9 mouse cellular contexts compared by ENCODE assay signal in genomic region chr6:129423040-129423733, GRCm38 (mm10). TPM values are rescaled to one million over a fixed set of nuclear protein-coding genes. Genes with fewer than 3 reads are reported as not detected.
DNase-seq lines count a peak whose midpoint lies in the region; ATAC-seq and TF ChIP-seq lines count a peak whose summit lies in the region.
"Had no signal": no experiment of that assay in that cellular context is flagged by ENCODE, and none has a peak within 500 bp of the region (broad histone marks: within the 10 kb centered on the region; RNA-seq: fewer than 3 reads in every experiment).

No protein-coding gene starts in this region.

- H3K4me2 ChIP-seq in hindbrain, embryonic 11.5 days (replicated peaks; ENCODE audit: low read depth, low read length), result no peak overlapping the region
- H3K4me2 ChIP-seq in kidney, postnatal 0 days (ENCODE audit: low read length), result no peak overlapping the region

- H3K4me3 ChIP-seq in hindbrain, embryonic 11.5 days (ENCODE audit: low read depth, low read length), result no peak overlapping the region
- no peak overlapping the region for H3K4me3 ChIP-seq in hindbrain, embryonic 10.5 days
- no peak overlapping the region for H3K4me3 ChIP-seq in kidney, postnatal 0 days (replicated peaks; ENCODE audit: low read depth, low read length)

- 73% methylated on average over 4 of the region's 4 CpGs for WGBS in hindbrain, embryonic 11.5 days
- WGBS in hindbrain, embryonic 10.5 days, result 76% methylated on average over 4 of the region's 4 CpGs
- WGBS in kidney, postnatal 0 days, result 50% methylated on average over 4 of the region's 4 CpGs

- H3K4me1 ChIP-seq in hindbrain, embryonic 11.5 days (replicated peaks; ENCODE audit: control insufficient read depth, insufficient read depth, low read length), result no peaks in the 10 kb centered on the region
- no peaks in the 10 kb centered on the region for H3K4me1 ChIP-seq in hindbrain, embryonic 10.5 days (replicated peaks)
- 0 out of 2 replicates have a peak, but pooled peaks cover 3% of the 10 kb centered on the region for H3K4me1 ChIP-seq in kidney, postnatal 0 days (replicated peaks; ENCODE audit: insufficient read depth, low read length)

- H3K9ac ChIP-seq in hindbrain, embryonic 11.5 days (ENCODE audit: low read depth, low read length), result no peak overlapping the region
- H3K9ac ChIP-seq in kidney, postnatal 0 days (ENCODE audit: low read depth, low read length), result no peak overlapping the region

- peak; percentile 22; the same call in 1 of the 2 replicates for TF ChIP-seq CTCF in kidney, postnatal 0 days (IDR thresholded peaks at IDR 0.05; ENCODE audit: low read depth)

- no peak for DNase-seq in hindbrain, embryonic 11.5 days (ENCODE audit: low spot score)
- DNase-seq in hindbrain, embryonic 10.5 days (ENCODE audit: low spot score), result no peak
- DNase-seq in adrenal gland, postnatal 10 days, result peak; percentile 41
- DNase-seq in heart, adult 9 months (ENCODE audit: low spot score in 2 of 2), result peak; percentile 9 to 14
- peak; percentile 61 for DNase-seq in kidney, postnatal 0 days (ENCODE audit: low spot score)
- DNase-seq in layer of hippocampus, postnatal 25 days (ENCODE audit: extremely low spot score in 1 of 2, low spot score in 1 of 2), result no peak
- no peak for DNase-seq in B cell, adult 2 months

- no peak overlapping the region for H3K27ac ChIP-seq in hindbrain, embryonic 11.5 days (ENCODE audit: low read depth, low read length)
- no peak overlapping the region for H3K27ac ChIP-seq in hindbrain, embryonic 10.5 days
- 0 out of 2 replicates have a peak overlapping the region, but pooled peaks have one; percentile 36 for H3K27ac ChIP-seq in kidney, postnatal 0 days

- ATAC-seq in hindbrain, embryonic 11.5 days (ENCODE audit: low FRiP score), result peak; percentile 12
- ATAC-seq in kidney, postnatal 0 days (replicated peaks; ENCODE audit: low FRiP score, low read depth), result peak; percentile 64
- ATAC-seq in activated CD4-positive, CD25-positive, alpha-beta regulatory T cell, adult 4 months, result no peak

- H3K9me3 ChIP-seq in hindbrain, embryonic 11.5 days (ENCODE audit: control insufficient read depth, low read length), result no peaks in the 10 kb centered on the region
- no peaks in the 10 kb centered on the region for H3K9me3 ChIP-seq in hindbrain, embryonic 10.5 days
- no peaks in the 10 kb centered on the region for H3K9me3 ChIP-seq in kidney, postnatal 0 days (replicated peaks; ENCODE audit: low read length)
- H3K9me3 ChIP-seq: G1E had no signal

- no peaks in the 10 kb centered on the region for H3K36me3 ChIP-seq in hindbrain, embryonic 11.5 days (ENCODE audit: control insufficient read depth, insufficient read depth, low read length)
- H3K36me3 ChIP-seq in hindbrain, embryonic 10.5 days, result no peaks in the 10 kb centered on the region
- no peaks in the 10 kb centered on the region for H3K36me3 ChIP-seq in kidney, postnatal 0 days (ENCODE audit: insufficient read depth, low read length)
- H3K36me3 ChIP-seq: G1E had no signal

- H3K27me3 ChIP-seq in hindbrain, embryonic 11.5 days (ENCODE audit: control insufficient read depth, insufficient read depth, low read length), result no peaks in the 10 kb centered on the region
- no peaks in the 10 kb centered on the region for H3K27me3 ChIP-seq in hindbrain, embryonic 10.5 days (ENCODE audit: insufficient read depth, poor library complexity, severe bottlenecking)
- H3K27me3 ChIP-seq in kidney, postnatal 0 days (ENCODE audit: insufficient read depth, low read length), result no peaks in the 10 kb centered on the region

RNA-seq across cellular contexts. Expression of gene Clec9a, which starts 14.5 kb away (rescaled TPM):
- 0.33 and 0.46 TPM in 2 replicates for polyA plus RNA-seq in hindbrain, embryonic 11.5 days (2014; fragmentation: Nextera tagmentation; extraction: Ambion mirVana)
- 0.24 and 0.35 TPM in 2 replicates for polyA plus RNA-seq in hindbrain, embryonic 10.5 days (2016; fragmentation: Nextera tagmentation; extraction: Ambion mirVana)
- under 1 TPM; 0.51 to 0.94 TPM for total RNA-seq in adrenal gland, postnatal 10 days (2021)
- polyA plus RNA-seq in kidney, postnatal 0 days (2015; fragmentation: Nextera tagmentation; extraction: Ambion mirVana), result 0.38 and 0.40 TPM in 2 replicates
- not detected for total RNA-seq in layer of hippocampus, postnatal 25 days (2021)
- polyA plus RNA-seq in activated CD4-positive, CD25-positive, alpha-beta regulatory T cell, adult 4 months (2017; shearing (Covaris generic)), result not detected
- polyA plus RNA-seq: G1E had no signal

RNA-seq across cellular contexts. Expression of gene Clec1b, which starts 26.1 kb away (rescaled TPM):
- polyA plus RNA-seq in hindbrain, embryonic 11.5 days (2014; fragmentation: Nextera tagmentation; extraction: Ambion mirVana), result 12.5 and 12.9 TPM in 2 replicates
- 13.3 and 18.0 TPM in 2 replicates for polyA plus RNA-seq in hindbrain, embryonic 10.5 days (2016; fragmentation: Nextera tagmentation; extraction: Ambion mirVana)
- 1 to 10 TPM; 1.9 to 3.7 TPM for total RNA-seq in adrenal gland, postnatal 10 days (2021)
- polyA plus RNA-seq in kidney, postnatal 0 days (2015; fragmentation: Nextera tagmentation; extraction: Ambion mirVana), result 1.5 and 1.7 TPM in 2 replicates
- not detected for total RNA-seq in layer of hippocampus, postnatal 25 days (2021)
- under 1 TPM in 1 of 2 experiments, not detected in 1; 0.71 TPM for polyA plus RNA-seq in activated CD4-positive, CD25-positive, alpha-beta regulatory T cell, adult 4 months (2017; shearing (Covaris generic))
- polyA plus RNA-seq: G1E had no signal

RNA-seq across cellular contexts. Expression of gene Clec1a, which starts 28.6 kb away (rescaled TPM):
- polyA plus RNA-seq in hindbrain, embryonic 11.5 days (2014; fragmentation: Nextera tagmentation; extraction: Ambion mirVana), result 1.3 and 1.4 TPM in 2 replicates
- 0.46 and 1.2 TPM in 2 replicates for polyA plus RNA-seq in hindbrain, embryonic 10.5 days (2016; fragmentation: Nextera tagmentation; extraction: Ambion mirVana)
- 10 to 100 TPM in 1 of 2 experiments, 1 to 10 TPM in 1; 7.2 to 11.4 TPM for total RNA-seq in adrenal gland, postnatal 10 days (2021)
- 10.3 and 10.6 TPM in 2 replicates for polyA plus RNA-seq in kidney, postnatal 0 days (2015; fragmentation: Nextera tagmentation; extraction: Ambion mirVana)
- 1 to 10 TPM; 3.1 to 3.5 TPM for total RNA-seq in layer of hippocampus, postnatal 25 days (2021)
- polyA plus RNA-seq in activated CD4-positive, CD25-positive, alpha-beta regulatory T cell, adult 4 months (2017; shearing (Covaris generic)), result not detected
- polyA plus RNA-seq: G1E had no signal

RNA-seq across cellular contexts. Expression of gene Clec12b, which starts 37.5 kb away (rescaled TPM):
- not detected in 2 replicates for polyA plus RNA-seq in hindbrain, embryonic 11.5 days (2014; fragmentation: Nextera tagmentation; extraction: Ambion mirVana)
- polyA plus RNA-seq in hindbrain, embryonic 10.5 days (2016; fragmentation: Nextera tagmentation; extraction: Ambion mirVana), result not detected in 2 replicates
- not detected for total RNA-seq in adrenal gland, postnatal 10 days (2021)
- polyA plus RNA-seq in kidney, postnatal 0 days (2015; fragmentation: Nextera tagmentation; extraction: Ambion mirVana), result 0.10 and 0.11 TPM in 2 replicates
- total RNA-seq in layer of hippocampus, postnatal 25 days (2021), result not detected
- polyA plus RNA-seq in activated CD4-positive, CD25-positive, alpha-beta regulatory T cell, adult 4 months (2017; shearing (Covaris generic)), result not detected
- polyA plus RNA-seq: G1E had no signal

Comparison
In these comparisons a context has a peak if more than half of its experiments do, and no peak if none do; other contexts are left out.
1. DNase-seq: peak in adrenal gland, postnatal 10 days (single experiment), heart, adult 9 months (2 of 2) and kidney, postnatal 0 days (single experiment); none in hindbrain, embryonic 11.5 days (single experiment), hindbrain, embryonic 10.5 days (single experiment), layer of hippocampus, postnatal 25 days (0 of 2) and B cell, adult 2 months (0 of 2).